Mouse (Mus musculus) spleen, adult 2 months (tissue): ENCODE measurements around the gene Fkbp11.

Experiments used
- CTCF ChIP-seq: fragments of 200-500 bp; IDR thresholded peaks from 2 replicates; pipeline ENCODE4 v1.5.1; 2011; ENCODE audit warnings: mild to moderate bottlenecking, inconsistent platforms; ENCODE audit not compliant: insufficient read depth, insufficient read length, insufficient replicate concordance; ENCODE audit errors: extremely low read depth
- POLR2A ChIP-seq: fragments of 200-500 bp; IDR thresholded peaks from 2 replicates; pipeline ENCODE4 v1.6.1; 2011; ENCODE audit warnings: low read depth, low read length, inconsistent platforms

- TF ChIP-seq CTCF (no peak), POLR2A (no peak)
These were observed 21.1 kb upstream of the Fkbp11 start for GRCm38 (mm10) chr15:98749093-98749492.
